Mouse (Mus musculus): ENCODE data around the gene Marc2. TPM values are rescaled to one million over a fixed set of nuclear protein-coding genes. Genes with fewer than 3 reads are reported as not detected.
A peak's percentile ranks its signal among the peaks of the same experiment; 100 is the strongest.

The Marc2 gene
- polyA plus RNA-seq, 1 experiment from 2014 or later = 114 TPM

- no peak overlapping the region for H3K27ac ChIP-seq (ENCODE audit: low read depth, low read length)
- H3K9ac ChIP-seq (ENCODE audit: low read depth, low read length) = no peak overlapping the region
- DNase-seq (ENCODE audit: low spot score) (no peak), ATAC-seq (ENCODE audit: low FRiP score) (no peak)
- no peaks in the 10 kb centered on the region for H3K4me1 ChIP-seq (replicated peaks; ENCODE audit: control insufficient read depth, insufficient read depth, low read length)
- H3K36me3 ChIP-seq (ENCODE audit: control insufficient read depth, insufficient read depth, low read length) = no peaks in the 10 kb centered on the region
- H3K9me3 ChIP-seq (ENCODE audit: control insufficient read depth, low read length) = no peaks in the 10 kb centered on the region
- WGBS = 85% methylated on average over 14 of the region's 14 CpGs
- no peaks in the 10 kb centered on the region for H3K27me3 ChIP-seq (ENCODE audit: control insufficient read depth, insufficient read depth, low read length)
- H3K4me3 ChIP-seq (ENCODE audit: low read depth, low read length) = no peak overlapping the region
- H3K4me2 ChIP-seq (replicated peaks; ENCODE audit: low read depth, low read length) = no peak overlapping the region
Observed at GRCm38 (mm10) chr1:184782161-184782513, 64.1 kb downstream of the Marc2 start.

- Histone ChIP-seq H3K4me2 (replicated peaks; ENCODE audit: low read depth, low read length) (no peak overlapping the region), H3K4me1 (replicated peaks; ENCODE audit: control insufficient read depth, insufficient read depth, low read length) (no peaks in the 10 kb centered on the region), H3K9ac (ENCODE audit: low read depth, low read length) (no peak overlapping the region), H3K36me3 (ENCODE audit: control insufficient read depth, insufficient read depth, low read length) (no peaks in the 10 kb centered on the region), H3K9me3 (ENCODE audit: control insufficient read depth, low read length) (no peaks in the 10 kb centered on the region), H3K4me3 (ENCODE audit: low read depth, low read length) (no peak overlapping the region), H3K27me3 (ENCODE audit: control insufficient read depth, insufficient read depth, low read length) (no peaks in the 10 kb centered on the region), H3K27ac (ENCODE audit: low read depth, low read length) (no peak overlapping the region)
- no peak for DNase-seq (ENCODE audit: low spot score)
- ATAC-seq (ENCODE audit: low FRiP score) = no peak
- WGBS = 78% methylated on average over 10 of the region's 10 CpGs
Observed at GRCm38 (mm10) chr1:184781286-184782160, 64.7 kb downstream of the Marc2 start.

- Histone ChIP-seq H3K27ac (ENCODE audit: low read depth, low read length) (no peak overlapping the region), H3K9ac (ENCODE audit: low read depth, low read length) (no peak overlapping the region), H3K4me3 (ENCODE audit: low read depth, low read length) (no peak overlapping the region), H3K4me2 (replicated peaks; ENCODE audit: low read depth, low read length) (no peak overlapping the region), H3K27me3 (ENCODE audit: control insufficient read depth, insufficient read depth, low read length) (no peaks in the 10 kb centered on the region), H3K9me3 (ENCODE audit: control insufficient read depth, low read length) (no peaks in the 10 kb centered on the region), H3K4me1 (replicated peaks; ENCODE audit: control insufficient read depth, insufficient read depth, low read length) (no peaks in the 10 kb centered on the region), H3K36me3 (ENCODE audit: control insufficient read depth, insufficient read depth, low read length) (no peaks in the 10 kb centered on the region)
- DNase-seq (ENCODE audit: low spot score) (no peak), ATAC-seq (ENCODE audit: low FRiP score) (no peak)
- 93% methylated on average over 6 of the region's 6 CpGs for WGBS
Observed at GRCm38 (mm10) chr1:184778157-184778556, 68.1 kb downstream of the Marc2 start.

- Histone ChIP-seq H3K4me2 (replicated peaks; ENCODE audit: low read depth, low read length) (no peak overlapping the region), H3K9ac (ENCODE audit: low read depth, low read length) (no peak overlapping the region), H3K36me3 (ENCODE audit: control insufficient read depth, insufficient read depth, low read length) (no peaks in the 10 kb centered on the region), H3K27me3 (ENCODE audit: control insufficient read depth, insufficient read depth, low read length) (no peaks in the 10 kb centered on the region), H3K4me1 (replicated peaks; ENCODE audit: control insufficient read depth, insufficient read depth, low read length) (no peaks in the 10 kb centered on the region), H3K9me3 (ENCODE audit: control insufficient read depth, low read length) (no peaks in the 10 kb centered on the region), H3K27ac (ENCODE audit: low read depth, low read length) (no peak overlapping the region), H3K4me3 (ENCODE audit: low read depth, low read length) (no peak overlapping the region)
- 37% methylated on average over 22 of the region's 22 CpGs for WGBS
- ATAC-seq (ENCODE audit: low FRiP score) = no peak
- DNase-seq (ENCODE audit: low spot score) = no peak
Observed at GRCm38 (mm10) chr1:184777061-184777795, 69.0 kb downstream of the Marc2 start.

- no peak for ATAC-seq (ENCODE audit: low FRiP score)
- 58% methylated on average over 9 of the region's 9 CpGs for WGBS
Observed at GRCm38 (mm10) chr1:184775289-184775688, 71.0 kb downstream of the Marc2 start.

GRCm38 (mm10) chr1:184771891-184772249, 74.4 kb downstream of the Marc2 start:
- no peaks in the 10 kb centered on the region for H3K9me3 ChIP-seq (ENCODE audit: control insufficient read depth, low read length)
- ATAC-seq (ENCODE audit: low FRiP score) (0 out of 2 replicates have a peak, but pooled peaks have one; percentile 22), DNase-seq (ENCODE audit: low spot score) (no peak)
- no peak overlapping the region for H3K9ac ChIP-seq (ENCODE audit: low read depth, low read length)
- H3K4me1 ChIP-seq (replicated peaks; ENCODE audit: control insufficient read depth, insufficient read depth, low read length) = no peaks in the 10 kb centered on the region
- H3K27me3 ChIP-seq (ENCODE audit: control insufficient read depth, insufficient read depth, low read length) = no peaks in the 10 kb centered on the region
- no peak overlapping the region for H3K4me3 ChIP-seq (ENCODE audit: low read depth, low read length)
- no peak overlapping the region for H3K27ac ChIP-seq (ENCODE audit: low read depth, low read length)
- no peaks in the 10 kb centered on the region for H3K36me3 ChIP-seq (ENCODE audit: control insufficient read depth, insufficient read depth, low read length)
- H3K4me2 ChIP-seq (replicated peaks; ENCODE audit: low read depth, low read length) = no peak overlapping the region
- WGBS = 13% methylated on average over 9 of the region's 9 CpGs

More at GRCm38 (mm10) chr1:184775289-184775688, 71.0 kb downstream of the Marc2 start:
- Histone ChIP-seq H3K4me1 (replicated peaks; ENCODE audit: control insufficient read depth, insufficient read depth, low read length) (no peaks in the 10 kb centered on the region), H3K4me2 (replicated peaks; ENCODE audit: low read depth, low read length) (no peak overlapping the region), H3K27ac (ENCODE audit: low read depth, low read length) (no peak overlapping the region), H3K4me3 (ENCODE audit: low read depth, low read length) (no peak overlapping the region), H3K9ac (ENCODE audit: low read depth, low read length) (no peak overlapping the region), H3K9me3 (ENCODE audit: control insufficient read depth, low read length) (no peaks in the 10 kb centered on the region), H3K27me3 (ENCODE audit: control insufficient read depth, insufficient read depth, low read length) (no peaks in the 10 kb centered on the region), H3K36me3 (ENCODE audit: control insufficient read depth, insufficient read depth, low read length) (no peaks in the 10 kb centered on the region)
- DNase-seq (ENCODE audit: low spot score) = no peak

GRCm38 (mm10) chr1:184771202-184771890, 74.9 kb downstream of the Marc2 start:
- Histone ChIP-seq H3K9me3 (ENCODE audit: control insufficient read depth, low read length) (no peaks in the 10 kb centered on the region), H3K4me1 (replicated peaks; ENCODE audit: control insufficient read depth, insufficient read depth, low read length) (no peaks in the 10 kb centered on the region), H3K27me3 (ENCODE audit: control insufficient read depth, insufficient read depth, low read length) (no peaks in the 10 kb centered on the region), H3K4me2 (replicated peaks; ENCODE audit: low read depth, low read length) (no peak overlapping the region), H3K27ac (ENCODE audit: low read depth, low read length) (no peak overlapping the region), H3K9ac (ENCODE audit: low read depth, low read length) (no peak overlapping the region), H3K36me3 (ENCODE audit: control insufficient read depth, insufficient read depth, low read length) (no peaks in the 10 kb centered on the region), H3K4me3 (ENCODE audit: low read depth, low read length) (no peak overlapping the region)
- ATAC-seq (ENCODE audit: low FRiP score) (peak; percentile 60), DNase-seq (ENCODE audit: low spot score) (peak; percentile 89)
- 30% methylated on average over 18 of the region's 18 CpGs for WGBS

GRCm38 (mm10) chr1:184763866-184764265, 82.4 kb downstream of the Marc2 start:
- Histone ChIP-seq H3K9me3 (ENCODE audit: control insufficient read depth, low read length) (no peaks in the 10 kb centered on the region), H3K36me3 (ENCODE audit: control insufficient read depth, insufficient read depth, low read length) (no peaks in the 10 kb centered on the region)
- WGBS = 38% methylated on average over 3 of the region's 3 CpGs

More at GRCm38 (mm10) chr1:184763866-184764265, 82.4 kb downstream of the Marc2 start:
- no peak overlapping the region for H3K27ac ChIP-seq (ENCODE audit: low read depth, low read length)
- no peak overlapping the region for H3K4me3 ChIP-seq (ENCODE audit: low read depth, low read length)
- ATAC-seq (ENCODE audit: low FRiP score) (no peak), DNase-seq (ENCODE audit: low spot score) (no peak)
- no peaks in the 10 kb centered on the region for H3K27me3 ChIP-seq (ENCODE audit: control insufficient read depth, insufficient read depth, low read length)
- H3K4me1 ChIP-seq (replicated peaks; ENCODE audit: control insufficient read depth, insufficient read depth, low read length) = no peaks in the 10 kb centered on the region
- no peak overlapping the region for H3K9ac ChIP-seq (ENCODE audit: low read depth, low read length)
- H3K4me2 ChIP-seq (replicated peaks; ENCODE audit: low read depth, low read length) = no peak overlapping the region

Data from hindbrain, embryonic 11.5 days (tissue).